Mouse (Mus musculus) megakaryocyte, embryonic 14.5 days (primary cell): ENCODE results near the gene Fgf8.

Experiments used
- FLI1 ChIP-seq: IDR thresholded peaks from 2 replicates; pipeline ENCODE4 v1.6.1; 2012; ENCODE audit warnings: low read length, inconsistent platforms, mixed read lengths
- GATA1 ChIP-seq: IDR thresholded peaks from 3 replicates; pipeline ENCODE4 v1.6.1; 2012; ENCODE audit warnings: mixed read lengths, low read length, inconsistent platforms, borderline replicate concordance

- TF ChIP-seq GATA1, result no peak
- no peak for TF ChIP-seq FLI1
Observed at GRCm38 (mm10) chr19:45722188-45722587, 20.5 kb downstream of the Fgf8 start.
